Mouse (Mus musculus) skeletal muscle tissue, adult 2 months (tissue): ENCODE data around the gene Lhfp.
A peak's percentile ranks its signal among the peaks of the same experiment; 100 is the strongest.

ENCODE experiments used
- DNase-seq: peaks from one replicate; pipeline ENCODE4 v3.0.0-alpha.2; 2012; ENCODE audit warnings: low read depth, low spot score

Gene Lhfp

DNA sequence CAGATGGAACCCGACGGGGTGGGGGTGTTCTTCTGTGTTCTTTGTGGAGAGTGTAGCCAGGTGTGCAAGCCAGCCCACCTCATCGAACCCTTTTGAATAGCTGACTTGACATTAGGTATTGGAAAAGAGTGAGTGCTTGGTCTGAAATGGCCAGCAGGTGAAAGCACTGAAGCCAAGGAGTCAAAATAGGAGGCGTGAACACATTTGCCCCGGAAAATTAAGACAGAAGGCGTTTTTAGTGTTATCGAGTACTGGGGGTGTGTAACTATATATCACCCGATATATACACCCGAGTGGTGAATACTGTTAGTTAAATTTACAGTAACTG is 876 bp downstream of the Lhfp start:
- no peak for DNase-seq

DNA sequence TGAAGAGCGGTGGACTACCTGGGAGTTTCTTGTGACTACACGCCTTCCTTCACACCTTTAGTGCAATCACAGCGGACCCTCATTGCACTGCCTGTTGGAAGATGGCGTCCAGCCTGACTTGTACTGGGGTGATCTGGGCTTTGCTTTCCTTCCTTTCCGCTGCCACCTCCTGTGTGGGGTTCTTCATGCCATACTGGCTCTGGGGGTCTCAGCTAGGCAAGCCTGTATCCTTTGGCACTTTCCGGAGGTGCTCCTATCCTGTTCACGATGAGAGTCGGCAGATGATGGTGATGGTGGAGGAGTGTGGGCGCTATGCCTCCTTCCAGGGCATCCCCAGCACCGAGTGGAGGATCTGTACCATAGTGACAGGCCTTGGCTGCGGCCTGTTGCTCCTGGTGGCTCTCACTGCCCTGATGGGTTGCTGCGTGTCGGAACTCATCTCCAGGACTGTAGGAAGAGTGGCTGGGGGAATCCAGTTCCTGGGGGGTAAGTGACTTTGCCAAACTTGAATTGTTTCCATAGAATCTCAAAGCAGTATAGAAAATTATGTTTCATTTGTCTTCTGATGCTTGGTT is 2.0 kb downstream of the Lhfp start:
- DNase-seq: no peak

DNA sequence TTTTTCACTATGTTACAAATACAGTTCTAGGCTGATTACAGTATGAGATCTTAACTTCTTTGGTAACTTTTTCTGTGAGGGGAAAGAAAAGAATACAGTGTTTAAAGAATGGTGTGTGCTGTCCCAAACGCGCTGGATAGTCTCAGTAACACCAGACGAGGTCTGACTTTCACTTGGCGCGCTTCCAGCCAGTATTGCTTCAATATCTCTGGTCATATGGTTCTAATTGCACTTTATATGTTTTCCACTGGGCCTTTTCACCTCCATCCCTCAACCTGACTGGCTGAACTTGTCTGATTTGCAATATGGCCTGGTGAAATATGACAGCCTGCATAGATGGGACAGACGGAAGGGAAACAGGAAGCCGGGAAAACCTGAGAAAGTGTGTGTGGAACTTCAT is 2.9 kb downstream of the Lhfp start:
- no peak for DNase-seq

DNA sequence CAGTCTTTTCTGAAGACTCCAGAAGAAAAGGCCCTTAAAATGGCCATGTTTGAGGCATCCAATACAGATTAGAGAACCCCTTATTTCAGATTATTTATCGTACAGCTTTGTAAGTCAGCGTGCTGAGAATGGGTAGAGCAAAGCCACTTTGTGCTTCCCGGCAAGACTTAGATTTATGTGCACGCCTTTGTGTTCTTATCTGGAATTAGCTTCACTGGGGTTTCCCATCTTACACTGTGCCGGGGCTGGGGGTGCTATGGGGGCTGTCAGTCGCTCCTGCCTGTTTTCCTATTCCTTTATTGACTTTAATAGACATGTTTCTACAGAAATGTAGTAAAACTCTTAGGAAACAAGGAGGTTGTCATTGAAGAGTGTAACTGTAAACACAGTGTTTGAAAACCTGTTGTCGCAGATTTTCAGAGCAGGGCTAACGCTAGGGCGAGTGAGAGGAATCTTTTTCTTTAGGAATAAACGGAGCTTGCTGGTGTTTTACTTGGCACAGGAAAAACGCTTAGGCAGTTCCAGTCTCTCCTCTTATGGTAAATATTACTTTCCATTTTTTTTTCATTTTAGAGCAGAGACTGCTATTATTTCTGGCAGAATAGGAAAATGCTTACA is 3.5 kb downstream of the Lhfp start:
- no peak for DNase-seq

DNA sequence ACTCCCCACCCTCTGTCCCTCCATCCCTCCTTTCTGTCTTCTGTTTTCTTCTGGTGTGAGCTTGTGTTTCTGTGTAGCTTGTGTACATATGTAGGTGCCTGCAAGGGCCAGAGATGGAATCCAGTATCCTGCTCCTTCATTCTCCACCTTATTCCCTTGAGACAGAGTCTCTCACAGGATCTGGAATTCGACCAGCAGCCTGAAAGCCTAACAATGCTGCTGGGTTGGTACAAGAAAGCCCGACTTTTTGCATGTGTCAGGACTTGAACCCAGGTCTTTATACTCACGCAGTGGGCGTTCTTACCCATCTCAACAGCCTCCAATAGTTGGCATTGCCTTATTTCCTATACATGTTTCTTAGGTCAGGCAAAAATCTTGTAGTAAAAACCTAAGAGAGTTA is 4.4 kb downstream of the Lhfp start:
- DNase-seq: no peak

DNA sequence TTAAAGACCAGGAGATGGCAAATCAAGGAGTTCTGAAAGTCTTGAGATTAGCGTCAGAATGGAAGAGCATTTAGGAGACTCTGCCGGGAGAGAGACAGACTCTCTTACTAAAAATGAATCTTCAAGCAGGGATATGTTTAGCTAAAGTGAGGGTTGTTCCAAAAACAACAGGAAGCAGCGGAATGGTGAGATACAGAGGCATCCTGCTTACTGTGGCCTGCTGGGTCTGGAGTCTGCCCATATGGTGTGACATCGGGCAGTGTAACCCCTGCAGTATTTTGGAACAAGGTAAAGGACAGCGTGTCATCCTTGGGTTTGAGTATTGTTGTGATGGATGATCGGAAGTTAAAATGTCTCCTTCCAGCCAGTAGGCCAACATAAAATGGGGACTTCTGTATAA is 5.0 kb downstream of the Lhfp start:
- no peak for DNase-seq

DNA sequence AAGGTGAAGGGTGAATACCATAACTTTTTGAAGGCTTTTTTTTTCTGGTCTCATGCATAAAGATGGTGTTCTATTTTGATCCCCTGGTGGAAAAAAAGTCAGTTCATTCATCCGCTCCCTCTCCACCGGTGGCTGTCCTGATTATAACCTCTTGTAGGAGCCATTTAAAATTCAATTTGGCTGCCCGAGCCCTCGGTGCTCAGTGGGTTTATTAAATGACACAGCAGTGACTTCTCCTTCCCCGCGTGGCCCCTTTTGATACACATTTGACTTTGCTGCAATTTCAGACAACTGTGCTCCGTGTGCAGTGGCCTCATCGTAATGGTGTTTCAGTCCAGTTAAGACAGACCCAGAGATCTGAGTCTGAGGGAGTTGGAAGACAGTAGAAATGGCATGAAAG is 11.1 kb downstream of the Lhfp start:
- DNase-seq: no peak

DNA sequence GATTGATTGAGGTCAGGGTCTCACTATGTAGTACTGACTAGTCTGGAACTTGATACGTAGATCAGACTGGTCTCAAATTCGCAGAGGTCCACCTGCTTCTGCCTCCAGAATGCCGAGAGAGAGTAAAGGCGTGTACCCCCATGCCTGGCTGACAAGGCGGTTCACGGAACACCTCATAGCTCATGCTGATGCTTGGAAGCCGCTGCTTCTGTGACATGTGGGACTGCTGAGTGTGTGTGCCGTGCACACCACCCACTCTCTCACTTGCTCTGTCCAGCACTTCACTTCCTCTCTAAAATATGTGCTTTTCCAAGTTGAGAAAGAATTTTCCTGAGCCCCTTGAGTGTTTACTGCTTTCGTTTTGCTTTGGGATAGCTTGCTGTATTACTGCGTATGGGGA is 15.1 kb downstream of the Lhfp start:
- DNase-seq: no peak

DNA sequence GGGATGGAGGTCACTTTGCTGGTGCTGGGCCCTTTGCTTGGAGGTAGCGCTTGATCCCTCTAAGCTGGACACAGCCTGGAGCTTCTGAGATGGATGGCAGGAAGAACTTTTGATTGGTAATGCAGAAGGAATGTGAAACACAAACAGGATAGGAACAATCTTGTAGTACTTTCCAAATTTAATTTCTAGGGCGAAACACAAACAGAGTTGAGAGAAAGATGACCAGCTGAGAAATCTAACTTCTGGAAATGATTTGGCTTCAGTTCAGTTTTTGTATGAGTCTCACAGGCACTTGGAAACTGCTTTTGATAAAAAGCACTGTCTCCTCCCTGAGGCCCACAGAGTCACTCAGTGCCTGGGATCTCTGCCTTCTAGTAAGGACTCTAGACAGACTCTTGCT is 18.6 kb downstream of the Lhfp start:
- DNase-seq: peak; percentile 76

DNA sequence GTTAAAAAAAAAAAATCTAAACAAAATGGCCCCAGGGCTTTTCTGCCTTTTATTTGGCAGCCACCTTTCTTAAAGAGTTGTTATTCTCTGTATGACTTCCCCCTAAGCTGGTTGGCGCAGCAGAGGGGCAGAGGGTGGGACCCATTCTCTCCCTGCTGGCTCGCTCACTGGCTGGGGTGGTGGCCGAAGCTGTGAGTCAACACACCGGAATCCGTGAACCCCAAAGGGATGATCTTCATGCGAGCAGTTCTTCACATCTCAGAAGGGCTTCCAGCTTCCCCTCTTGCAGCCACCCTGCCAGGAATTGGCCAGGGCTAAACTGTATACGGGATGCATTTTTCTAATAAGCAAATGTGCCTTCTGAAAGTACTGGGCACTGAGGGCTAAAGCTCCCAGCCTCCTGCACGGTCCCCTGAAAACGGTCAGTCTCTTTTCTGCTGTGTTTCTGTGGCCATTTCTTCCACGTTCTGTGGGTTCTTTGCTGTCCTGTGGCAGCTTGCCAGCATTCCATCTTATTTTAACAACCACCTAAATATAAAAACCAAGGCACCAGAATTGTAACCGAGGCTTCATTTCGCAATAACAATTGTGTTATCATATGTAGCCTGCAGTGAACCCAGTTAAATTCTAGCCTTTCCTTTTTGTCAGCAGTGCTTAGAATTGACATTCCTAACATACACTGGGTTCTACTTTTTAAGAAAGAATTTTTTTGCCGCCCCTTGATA is 22.3 kb downstream of the Lhfp start:
- peak; percentile 48 for DNase-seq

DNA sequence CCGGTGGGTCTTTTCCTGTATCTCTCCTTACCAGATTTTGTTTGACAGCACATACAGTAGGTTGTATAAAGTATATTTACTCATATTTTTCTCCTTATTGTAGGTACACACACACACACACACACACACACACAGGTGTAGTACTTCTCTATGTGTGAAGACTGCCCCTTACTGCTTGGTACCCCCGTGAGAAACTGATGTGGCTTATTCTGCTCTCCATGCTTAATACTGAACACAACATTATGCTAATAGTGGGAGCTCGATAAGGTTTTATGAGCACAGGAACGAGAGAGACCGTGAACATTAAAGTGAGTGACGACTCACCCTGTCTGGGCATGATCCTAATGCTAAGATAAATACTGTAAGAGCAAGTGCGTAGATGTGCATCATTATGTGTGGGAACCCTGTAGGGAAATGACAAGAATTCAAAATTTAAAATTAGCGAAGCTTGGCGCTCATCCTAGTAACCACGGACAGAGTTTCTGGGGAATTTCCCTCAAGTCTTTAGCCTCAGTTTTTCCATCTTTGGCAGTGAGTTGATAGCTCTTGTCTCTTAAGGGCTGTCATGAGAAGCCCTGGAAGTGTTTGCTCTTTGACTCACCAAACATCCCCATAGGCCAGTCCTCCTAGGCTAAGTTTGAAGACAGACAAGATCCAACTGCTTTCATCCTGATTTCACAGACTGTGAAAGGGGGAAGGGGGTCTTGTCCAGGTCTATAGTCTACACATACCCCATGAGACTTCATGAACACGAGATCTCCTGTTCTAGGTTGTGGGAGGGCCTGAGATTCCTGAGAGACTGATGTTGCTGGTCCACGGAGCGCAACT is 24.2 kb downstream of the Lhfp start:
- DNase-seq: peak; percentile 30

DNA sequence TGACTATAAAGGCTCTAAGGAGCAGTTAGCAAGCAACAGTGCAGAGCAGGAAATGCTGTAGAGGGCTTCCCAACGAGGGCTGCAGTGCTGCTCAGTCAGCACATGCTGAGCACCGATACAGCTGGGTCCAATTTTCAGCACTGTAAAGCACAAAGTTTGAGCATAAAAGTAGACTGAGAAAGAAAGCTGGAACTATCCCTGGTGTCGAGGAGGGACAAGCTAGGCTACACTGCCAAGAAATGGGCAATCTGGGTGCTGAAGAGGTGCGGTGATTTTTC is 24.7 kb downstream of the Lhfp start:
- DNase-seq: no peak

DNA sequence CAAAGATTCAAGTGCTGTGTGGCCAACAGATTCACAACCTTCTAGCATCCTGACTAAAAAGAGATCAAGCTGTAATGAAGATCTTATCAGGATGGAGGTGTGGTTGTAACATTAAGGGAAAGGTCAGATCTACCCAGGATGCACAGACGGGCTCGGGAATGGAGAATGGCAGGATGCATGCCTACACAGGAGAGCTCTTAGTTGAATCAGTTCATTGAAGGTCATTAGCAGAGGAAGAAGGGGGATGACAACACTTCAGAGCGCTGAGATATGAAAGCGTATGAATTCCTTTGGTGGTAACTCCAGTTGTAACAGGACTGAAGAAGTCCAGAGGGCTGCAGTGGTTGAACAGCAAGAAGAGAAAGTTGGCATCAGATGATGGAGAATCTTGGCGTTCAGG is 27.1 kb downstream of the Lhfp start:
- no peak for DNase-seq

DNA sequence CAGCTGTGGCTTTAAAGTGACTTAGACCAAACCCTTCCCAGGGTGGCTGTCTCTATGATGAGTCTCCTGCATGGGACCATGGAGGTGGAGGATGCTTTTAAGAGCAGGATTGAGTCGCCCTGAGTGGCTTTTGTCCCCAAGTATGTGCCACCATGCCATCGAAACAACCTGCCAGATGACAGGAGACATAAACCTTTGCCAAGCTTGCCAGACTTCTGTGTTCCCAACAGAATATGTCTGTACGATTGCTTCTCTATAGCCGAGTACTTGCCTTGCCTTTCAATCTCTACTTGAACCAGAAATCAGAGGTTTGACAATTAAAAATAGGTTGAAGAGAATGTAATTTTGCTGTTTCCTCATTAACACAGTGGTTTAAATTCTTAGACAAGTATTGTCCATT is 32.9 kb downstream of the Lhfp start:
- no peak for DNase-seq

DNA sequence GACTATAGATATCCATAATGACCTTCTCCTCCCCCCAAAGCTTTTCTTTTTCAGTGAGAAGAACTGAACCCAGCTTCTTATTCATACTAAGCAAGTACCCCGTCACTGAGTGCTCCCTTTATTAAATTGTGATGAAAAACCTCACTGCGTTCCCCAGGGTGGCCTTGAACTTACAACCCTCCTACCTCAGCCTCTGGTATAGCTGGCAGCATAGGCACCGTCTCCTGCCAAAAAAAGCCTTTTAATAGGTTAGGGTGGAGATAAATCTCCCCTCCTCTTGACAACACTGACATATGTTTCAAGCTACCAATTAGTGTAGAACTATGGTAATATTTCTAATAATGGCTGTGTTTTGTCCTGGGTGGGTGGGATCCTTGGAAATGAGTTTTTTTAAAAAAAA is 33.4 kb downstream of the Lhfp start:
- no peak for DNase-seq

DNA sequence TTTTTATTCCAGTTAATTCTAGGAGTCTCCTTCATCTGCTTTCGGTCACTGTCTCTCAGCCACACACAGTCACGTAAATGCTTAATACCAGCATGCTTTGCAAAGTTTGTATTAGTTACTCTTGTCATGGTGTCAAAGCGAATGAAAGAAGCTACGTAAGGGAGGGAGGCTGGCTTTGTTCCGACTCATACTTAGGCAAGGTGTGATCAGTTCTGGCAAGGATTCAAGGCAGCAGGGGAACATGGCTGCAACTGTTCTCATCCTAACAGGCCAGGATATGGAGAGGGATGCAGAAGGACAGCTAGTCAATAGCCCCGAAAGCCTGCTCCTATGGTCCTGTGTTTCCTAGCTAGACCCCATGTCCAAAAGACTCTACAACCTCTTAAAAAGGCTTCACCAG is 39.0 kb downstream of the Lhfp start:
- DNase-seq: no peak

DNA sequence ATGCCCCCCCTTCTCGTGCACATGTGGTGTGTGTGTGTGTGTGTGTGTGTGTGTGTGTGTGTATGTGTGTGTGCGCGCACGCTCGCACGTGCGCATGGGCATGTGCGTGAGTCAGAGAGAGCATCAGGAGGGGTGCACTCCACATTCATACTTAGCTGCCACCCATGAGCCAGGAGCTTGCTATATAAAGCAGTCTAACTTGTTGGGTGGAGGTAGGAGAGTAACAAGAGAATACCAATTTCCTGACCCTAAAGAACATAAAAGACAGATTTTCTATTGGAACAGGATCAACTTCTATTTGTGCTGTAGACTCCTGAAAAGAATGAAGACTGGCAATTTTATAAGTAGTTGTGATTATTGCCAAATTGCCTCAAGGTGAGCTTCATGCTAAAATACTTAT is 39.4 kb downstream of the Lhfp start:
- DNase-seq: no peak

DNA sequence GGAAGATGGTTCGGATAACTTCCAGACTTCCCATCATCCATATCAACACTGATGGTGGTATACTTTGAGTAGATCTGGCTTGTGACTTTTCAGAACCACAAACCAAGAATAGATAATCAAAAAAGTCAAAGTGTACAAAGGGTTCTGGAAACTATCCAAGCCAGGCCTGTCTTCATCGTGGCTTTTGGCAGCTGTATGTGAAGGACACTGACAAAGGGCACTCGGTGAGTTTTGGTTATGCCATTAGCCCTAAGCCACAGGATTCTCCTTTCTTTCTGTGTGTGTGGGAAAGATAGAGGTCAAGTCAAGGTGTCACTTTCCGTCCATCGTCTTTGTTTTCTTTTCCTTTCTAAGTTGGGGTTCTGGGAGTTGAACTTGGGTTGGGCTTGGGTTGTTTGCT is 42.4 kb downstream of the Lhfp start:
- DNase-seq: no peak

DNA sequence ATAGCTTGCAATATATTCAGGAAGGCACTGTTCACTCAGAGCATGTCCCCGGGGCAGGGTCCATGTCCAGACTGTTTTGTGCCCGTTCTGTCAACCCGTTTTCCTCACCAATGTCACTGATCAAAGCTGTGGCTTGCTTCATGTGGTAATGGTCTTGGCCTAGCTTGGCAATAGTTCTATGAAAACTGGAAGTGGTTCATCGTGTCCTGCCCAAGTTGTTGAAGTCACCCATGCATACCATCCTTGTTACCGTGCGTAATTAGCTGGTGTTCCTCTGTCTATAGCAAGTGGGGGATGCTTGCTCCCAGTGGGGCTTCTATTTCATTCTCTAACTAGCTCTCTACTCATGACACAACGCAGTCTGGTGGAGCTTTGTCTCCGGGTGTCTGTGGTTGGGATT is 43.5 kb downstream of the Lhfp start:
- no peak for DNase-seq

DNA sequence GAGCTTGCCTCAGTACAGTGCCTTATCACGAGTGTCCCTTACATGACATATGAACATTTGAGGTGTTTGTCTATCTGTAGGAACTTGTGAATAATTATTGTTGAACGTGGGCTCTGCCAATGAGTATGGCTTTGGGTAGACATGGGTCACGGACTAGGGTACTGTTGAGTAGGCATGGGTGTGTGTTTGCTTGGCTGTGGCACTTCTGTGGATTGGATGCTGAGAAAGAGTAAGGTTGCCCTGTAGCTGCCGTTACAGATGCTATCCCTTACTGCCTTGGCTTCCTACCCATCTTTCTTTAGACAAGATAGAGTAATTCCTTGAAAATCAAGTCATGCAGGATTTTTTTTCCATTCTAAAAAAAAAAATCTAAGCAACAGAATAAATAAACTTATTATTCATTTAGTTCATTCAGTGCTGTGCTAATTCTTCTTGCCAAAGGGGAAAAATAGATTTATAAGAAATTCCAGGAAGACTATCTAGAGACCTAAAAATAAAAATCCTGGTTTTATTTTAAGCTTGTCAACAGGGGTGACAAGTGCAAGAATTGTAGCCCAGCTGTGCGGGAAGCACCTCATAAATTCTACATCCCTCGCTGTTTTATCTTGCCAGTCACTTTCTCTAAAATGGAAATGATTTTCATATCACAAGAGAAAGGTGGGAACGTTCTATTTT is 45.3 kb downstream of the Lhfp start:
- DNase-seq: no peak

DNA sequence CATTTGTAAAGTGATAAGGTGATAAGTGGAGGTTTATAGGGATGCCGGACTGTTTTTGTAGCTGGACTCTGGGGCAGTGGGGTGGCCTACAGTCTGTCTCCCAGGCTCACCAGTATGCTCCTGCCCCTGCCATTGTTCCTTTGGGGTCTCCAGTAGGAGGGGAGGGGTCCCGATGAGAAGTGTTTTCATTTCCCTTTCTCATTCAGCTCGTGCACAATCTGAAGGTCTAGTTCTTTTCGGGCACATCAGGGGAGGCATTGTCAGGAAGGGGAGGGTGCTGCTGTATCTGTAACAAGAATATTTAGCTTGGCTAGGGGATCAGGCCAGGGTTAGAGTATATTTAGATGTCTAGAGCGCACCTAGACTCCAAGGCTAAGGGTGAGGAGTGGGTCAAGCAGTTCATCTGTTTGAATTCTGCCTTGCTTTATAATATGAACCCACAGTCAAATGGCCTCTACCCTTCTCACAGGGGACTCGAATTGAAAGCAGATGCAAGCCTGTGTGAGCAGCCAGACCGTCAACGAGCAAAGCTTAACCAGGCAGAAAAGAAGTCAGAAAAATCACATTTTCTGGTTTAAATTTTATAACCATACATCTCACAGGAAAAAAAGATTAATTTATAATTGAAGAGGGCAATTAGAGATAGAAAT is 46.0 kb downstream of the Lhfp start:
- no peak for DNase-seq

DNA sequence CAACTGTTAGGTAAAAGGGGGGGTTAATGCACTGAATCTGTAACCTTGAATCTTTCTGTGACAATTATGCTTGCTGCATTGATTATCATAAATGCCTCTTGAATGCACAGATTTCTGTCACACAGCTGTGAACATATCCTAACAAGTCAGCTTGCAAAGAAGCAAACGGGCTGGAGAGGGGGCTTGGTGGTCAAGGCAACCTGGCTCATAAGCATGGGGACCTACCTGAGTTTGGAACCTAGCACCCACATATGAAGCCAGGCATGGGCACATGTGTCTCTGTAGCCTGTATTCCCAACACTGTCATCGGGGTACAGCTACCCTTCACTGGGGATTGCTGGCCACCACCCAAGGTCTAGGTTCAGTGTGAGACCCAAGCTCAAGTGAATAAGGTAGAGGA is 48.6 kb downstream of the Lhfp start:
- DNase-seq: no peak
